Mouse (Mus musculus) gastrocnemius, postnatal 10 days (tissue): ENCODE measurements around the gene Treml2. TPM values are rescaled to one million over a fixed set of nuclear protein-coding genes. Genes with fewer than 3 reads are reported as not detected.
"Not testable (repeated sequence)": the region's sequence is repeated elsewhere in the genome, so short reads cannot be mapped to it uniquely, and the experiment has no call there.

ENCODE experiments used
- DNase-seq: peaks from one replicate; pipeline ENCODE4 v3.0.0; 2021; ENCODE audit warnings: mixed read lengths
- total RNA-seq, 2 experiments: library from RNA; stranded (reverse); gene quantifications; 2 replicates each; pipeline ENCODE4 v1.2.3; 2021

Treml2 gene
- total RNA-seq, 2 experiments from 2014 or later, result 0.18 TPM; not detected in 1

DNA sequence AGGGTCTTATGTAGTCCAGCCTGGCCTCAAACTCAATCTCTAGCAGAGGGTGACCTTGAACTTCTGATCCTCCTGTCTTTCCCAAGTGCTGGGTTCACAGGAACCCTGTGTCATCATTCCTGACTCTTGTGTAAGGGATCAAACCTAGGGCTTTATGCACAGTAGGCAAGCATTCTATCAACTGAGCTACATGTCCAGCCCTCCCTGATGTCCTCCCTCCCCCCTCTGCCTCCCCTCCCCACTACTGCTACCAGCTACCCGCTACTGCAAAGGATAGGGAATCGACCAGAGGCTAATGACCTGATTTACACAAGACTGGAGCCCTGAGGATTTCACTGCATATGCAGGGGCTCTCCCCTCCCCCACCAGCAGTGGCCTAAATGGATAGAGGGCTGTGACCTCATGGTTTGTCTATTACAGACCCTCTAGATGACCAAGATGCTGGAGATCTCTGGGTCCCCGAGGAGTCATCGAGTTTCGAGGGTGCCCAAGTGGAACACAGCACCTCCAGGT lies 51.4 kb downstream of the Treml2 start:
- no peak for DNase-seq

DNA sequence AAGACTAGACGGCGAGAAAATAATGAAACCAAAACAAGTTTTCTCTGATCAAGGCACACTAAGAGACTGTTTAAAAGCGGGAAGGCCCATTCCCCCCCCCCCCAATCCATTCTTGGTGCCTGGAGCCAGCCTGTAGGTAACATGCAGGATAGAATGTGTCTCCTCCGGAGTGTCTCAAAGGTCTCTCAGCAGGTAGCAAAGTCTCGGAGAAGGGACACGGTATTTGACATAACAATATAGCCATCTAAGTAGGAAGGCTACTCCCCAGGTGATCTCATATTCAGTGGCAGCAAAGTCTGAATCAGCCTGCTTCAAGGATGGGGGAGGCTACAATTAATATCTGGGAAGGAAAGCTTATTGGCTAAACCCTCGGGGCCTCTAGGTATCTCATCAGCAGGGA lies 53.7 kb downstream of the Treml2 start:
- DNase-seq, result not testable (repeated sequence)

DNA sequence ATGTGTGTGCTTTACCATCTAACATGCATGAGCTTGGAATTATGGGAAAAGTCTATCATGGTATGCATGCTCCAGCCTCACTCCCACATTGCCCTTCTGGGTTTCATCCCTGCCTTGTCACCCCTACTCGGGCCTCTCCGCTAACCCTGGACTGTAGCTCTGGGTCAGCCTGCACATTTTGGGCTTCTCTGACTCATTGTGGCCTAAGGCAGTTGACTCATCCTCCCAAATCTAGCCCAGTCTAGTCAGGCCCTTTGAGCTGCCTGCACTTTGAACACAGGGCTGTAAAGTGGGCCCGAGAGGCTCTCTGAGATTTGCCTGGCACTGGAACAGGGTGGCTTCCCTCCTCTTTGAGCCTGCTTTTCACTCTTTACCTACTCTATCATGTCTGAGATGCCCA lies 56.5 kb downstream of the Treml2 start:
- DNase-seq, result no peak

DNA sequence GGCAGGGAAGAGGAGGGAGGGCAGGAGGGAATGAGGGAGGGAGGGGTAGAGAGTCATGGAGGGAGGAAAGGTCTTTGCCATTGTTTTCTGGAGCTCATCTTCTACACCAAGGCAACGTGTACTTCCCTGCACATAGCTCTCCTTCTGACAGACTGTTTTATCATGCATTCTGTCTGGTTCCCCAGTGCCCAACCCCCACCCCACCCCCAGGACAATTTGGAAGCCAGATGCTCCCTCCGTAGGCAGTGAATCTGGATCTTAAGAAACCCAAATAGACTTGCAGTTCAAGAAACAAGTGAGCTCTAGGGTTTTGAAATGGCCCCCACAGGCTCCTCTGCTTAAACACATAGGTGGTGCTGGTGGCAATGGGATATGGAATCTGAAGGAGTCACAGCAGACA lies 58.6 kb downstream of the Treml2 start:
- DNase-seq, result no peak

DNA sequence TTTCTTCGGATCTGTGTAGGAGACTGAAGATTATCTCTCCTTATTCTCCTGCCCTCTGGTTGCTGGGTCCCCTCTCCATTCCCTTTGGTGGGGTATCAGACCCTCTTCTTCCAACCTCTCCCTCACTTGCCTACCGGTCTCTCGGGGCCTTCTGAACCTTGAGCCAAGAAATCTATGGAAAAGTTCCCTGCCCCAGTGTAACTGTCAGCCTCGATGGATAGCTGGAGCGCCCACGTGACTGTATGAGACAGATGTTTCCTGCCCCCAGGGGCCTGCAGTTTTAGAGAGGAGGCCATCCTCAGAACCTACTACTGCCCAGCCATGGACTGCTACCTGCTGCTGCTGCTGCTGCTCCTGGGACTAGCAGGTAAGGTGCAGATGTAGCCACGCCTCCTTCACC lies 60.3 kb downstream of the Treml2 start, which contains the start of gene Treml1:
Gene Treml1 (plus strand): TSS at position 301 of the 400 bp plus-strand sequence.
- no peak for DNase-seq

DNA sequence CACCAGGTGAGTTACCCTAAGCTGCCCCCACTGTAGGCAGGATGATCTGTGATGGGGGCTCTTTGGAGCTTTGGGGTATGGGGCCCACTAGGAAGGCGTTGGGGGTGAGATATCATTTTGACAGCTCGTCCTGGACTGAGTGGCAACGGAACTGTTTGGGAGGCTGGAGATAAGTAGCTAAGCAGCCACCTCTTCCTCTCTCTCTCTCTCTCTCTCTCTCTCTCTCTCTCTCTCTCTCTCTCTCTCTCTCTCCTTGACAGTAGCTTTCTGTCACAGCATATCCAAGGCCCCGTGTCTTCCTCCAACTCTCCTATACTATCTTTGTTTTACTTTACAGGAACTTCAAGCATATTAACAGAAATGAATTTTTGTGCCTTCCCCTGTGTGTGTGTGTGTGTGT lies 61.2 kb downstream of the Treml2 start:
- DNase-seq, result no peak

Other genes with a start within 250 kb of the Treml2 start
- gene 1700067P10Rik, start 210.2 kb upstream of the Treml2 start, total RNA-seq, result not detected
- not detected for gene 9830107B12Rik, start 153.2 kb upstream of the Treml2 start, total RNA-seq
- under 1 TPM in 1 of 2 experiments, not detected in 1; 0.23 TPM for gene A530064D06Rik, start 132.2 kb upstream of the Treml2 start, total RNA-seq
- under 1 TPM in 1 of 2 experiments, not detected in 1; 0.11 TPM for gene Trem1, start 66.7 kb upstream of the Treml2 start, total RNA-seq
- under 1 TPM in 1 of 2 experiments, not detected in 1; 0.27 TPM for gene Trem3, start 51.7 kb upstream of the Treml2 start, total RNA-seq
- under 1 TPM in 1 of 2 experiments, not detected in 1; 0.36 TPM for gene Treml4, start 35.2 kb upstream of the Treml2 start, total RNA-seq
- under 1 TPM; 0.05 to 0.34 TPM for gene B430306N03Rik, start 16.6 kb downstream of the Treml2 start, total RNA-seq
- 1 to 10 TPM; 1.4 to 1.8 TPM for gene Trem2, start 46.9 kb downstream of the Treml2 start, total RNA-seq
- not detected for gene Treml1, start 60.4 kb downstream of the Treml2 start, total RNA-seq
- gene Nfya, start 110.4 kb downstream of the Treml2 start, total RNA-seq, result 10 to 100 TPM; 11.3 to 19.2 TPM
- gene Oard1, start 110.5 kb downstream of the Treml2 start, total RNA-seq, result 10 to 100 TPM in 1 of 2 experiments, 1 to 10 TPM in 1; 9.8 to 11.4 TPM
- 100 to 1,000 TPM; 515 to 520 TPM for gene Apobec2, start 133.4 kb downstream of the Treml2 start, total RNA-seq
- under 1 TPM in 1 of 2 experiments, not detected in 1; 0.93 TPM for gene Tspo2, start 152.0 kb downstream of the Treml2 start, total RNA-seq
- not detected for gene Unc5cl, start 155.4 kb downstream of the Treml2 start, total RNA-seq